Mouse (Mus musculus) liver, embryonic 11.5 days (tissue): Measurements from ENCODE around the gene Srgap1. TPM values are rescaled to one million over a fixed set of nuclear protein-coding genes. Genes with fewer than 3 reads are reported as not detected.

ENCODE experiments used
- ATAC-seq: fragments of 200-750 bp; cut with Nextera tagmentation; replicated peaks from 2 replicates; pipeline ENCODE4 v1.8.0; 2017; ENCODE audit warnings: moderate number of reproducible peaks, mild to moderate bottlenecking, moderate TSS enrichment, moderate library complexity; ENCODE audit not compliant: low FRiP score
- DNase-seq: peaks from one replicate; pipeline ENCODE4 v3.0.0-alpha.2; 2017; ENCODE audit warnings: low spot score
- H3K27ac ChIP-seq: fragments of 300-500 bp; sonication (generic); 2 replicates; pipeline ENCODE4 v1.5.1; 2014; ENCODE audit warnings: mild to moderate bottlenecking, low read depth, low read length, control low read depth
- H3K27me3 ChIP-seq: fragments of 300-500 bp; sonication (generic); replicated peaks from 2 replicates; pipeline ENCODE4 v1.6.1; 2014; ENCODE audit warnings: low read length, mixed read lengths; ENCODE audit not compliant: control insufficient read depth, insufficient read depth
- H3K36me3 ChIP-seq: fragments of 300-500 bp; sonication (generic); 2 replicates; pipeline ENCODE4 v1.6.1; 2014; ENCODE audit warnings: mild to moderate bottlenecking, low read length, moderate library complexity, mixed read lengths; ENCODE audit not compliant: control insufficient read depth, insufficient read depth
- H3K4me1 ChIP-seq: fragments of 300-500 bp; sonication (generic); replicated peaks from 2 replicates; pipeline ENCODE4 v1.6.1; 2014; ENCODE audit warnings: low read length, mixed read lengths; ENCODE audit not compliant: control insufficient read depth, insufficient read depth
- H3K4me2 ChIP-seq: fragments of 300-500 bp; sonication (generic); 2 replicates; pipeline ENCODE4 v1.6.1; 2014; ENCODE audit warnings: mild to moderate bottlenecking, control low read depth, moderate library complexity
- H3K4me3 ChIP-seq: fragments of 300-500 bp; sonication (generic); 2 replicates; pipeline ENCODE4 v1.5.1; 2014; ENCODE audit warnings: low read depth, low read length, control low read depth
- H3K9ac ChIP-seq: fragments of 300-500 bp; sonication (generic); 2 replicates; pipeline ENCODE4 v1.6.1; 2014; ENCODE audit warnings: low read depth, low read length, control low read depth
- H3K9me3 ChIP-seq: fragments of 300-500 bp; sonication (generic); 2 replicates; pipeline ENCODE4 v1.6.1; 2016; ENCODE audit warnings: low read length, inconsistent platforms, mixed read lengths; ENCODE audit not compliant: control insufficient read depth
- WGBS: fragments of 180-500 bp; shearing (Covaris S2); extraction: QIAGEN DNeasy Blood & Tissue Kit; methylation state at CpG from one replicate; pipeline ENCODE4 v1.1.7; 2014; 5-methylcytosine and 5-hydroxymethylcytosine counted together
- polyA plus RNA-seq: library from polyadenylated mRNA; unstranded; fragments of >200 nt; fragmentation: Nextera tagmentation; extraction: Ambion mirVana; gene quantifications from 2 replicates; pipeline ENCODE4 v1.2.1, GENCODE M21; 2014

Srgap1 gene
- polyA plus RNA-seq, 1 experiment from 2014 or later: 3.8 TPM

DNA sequence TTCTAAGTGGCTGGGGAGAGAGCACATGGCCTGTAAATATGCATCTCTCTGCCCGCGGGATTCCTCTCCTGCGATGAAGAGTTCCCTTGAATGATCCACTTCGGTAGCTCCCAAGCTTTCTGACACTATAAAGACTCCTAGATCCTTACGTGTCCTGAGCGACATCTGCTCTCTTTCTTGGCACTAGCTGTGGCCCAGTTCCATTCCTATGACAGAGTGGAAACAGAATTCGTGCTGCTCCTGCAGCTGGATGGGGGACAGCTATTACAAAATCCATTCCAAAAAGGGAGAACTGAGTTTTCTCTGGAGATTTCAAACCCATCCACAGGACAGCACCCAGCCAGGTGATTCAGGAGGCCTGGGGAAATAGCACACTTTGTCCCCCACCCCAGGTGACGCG lies 285.0 kb downstream of the Srgap1 start:
- 95% methylated on average over 9 of the region's 9 CpGs for whole genome bisulfite sequencing
- no peak for ATAC-seq

GRCm38 (mm10) chr10:121759095-121759494 lies 288.0 kb downstream of the Srgap1 start:
- Histone ChIP-seq H3K4me3 (no peak overlapping the region), H3K27me3 (no peaks in the 10 kb centered on the region), H3K4me2 (no peak overlapping the region), H3K27ac (no peak overlapping the region), H3K9ac (no peak overlapping the region), H3K9me3 (no peaks in the 10 kb centered on the region), H3K4me1 (no peaks in the 10 kb centered on the region), H3K36me3 (no peaks in the 10 kb centered on the region)
- 51% methylated on average over 8 of the region's 8 CpGs for whole genome bisulfite sequencing
- DNase-seq (no peak), ATAC-seq (no peak)

More for the DNA sequence above, 285.0 kb downstream of the Srgap1 start:
- Histone ChIP-seq H3K27ac (no peak overlapping the region), H3K9ac (no peak overlapping the region), H3K36me3 (no peaks in the 10 kb centered on the region), H3K27me3 (no peaks in the 10 kb centered on the region), H3K4me1 (no peaks in the 10 kb centered on the region), H3K4me3 (no peak overlapping the region), H3K9me3 (no peaks in the 10 kb centered on the region), H3K4me2 (no peak overlapping the region)
- DNase-seq: no peak

- Histone ChIP-seq H3K4me2 (no peak overlapping the region), H3K27ac (no peak overlapping the region), H3K9ac (no peak overlapping the region), H3K36me3 (0 out of 2 replicates have a peak, but pooled peaks cover 2% of the 10 kb centered on the region), H3K4me3 (no peak overlapping the region), H3K4me1 (no peaks in the 10 kb centered on the region), H3K9me3 (no peaks in the 10 kb centered on the region), H3K27me3 (no peaks in the 10 kb centered on the region)
- DNase-seq (no peak), ATAC-seq (no peak)
- 66% methylated on average over 4 of the region's 4 CpGs for WGBS
Observed at GRCm38 (mm10) chr10:121756677-121757076, 290.4 kb downstream of the Srgap1 start.

DNA sequence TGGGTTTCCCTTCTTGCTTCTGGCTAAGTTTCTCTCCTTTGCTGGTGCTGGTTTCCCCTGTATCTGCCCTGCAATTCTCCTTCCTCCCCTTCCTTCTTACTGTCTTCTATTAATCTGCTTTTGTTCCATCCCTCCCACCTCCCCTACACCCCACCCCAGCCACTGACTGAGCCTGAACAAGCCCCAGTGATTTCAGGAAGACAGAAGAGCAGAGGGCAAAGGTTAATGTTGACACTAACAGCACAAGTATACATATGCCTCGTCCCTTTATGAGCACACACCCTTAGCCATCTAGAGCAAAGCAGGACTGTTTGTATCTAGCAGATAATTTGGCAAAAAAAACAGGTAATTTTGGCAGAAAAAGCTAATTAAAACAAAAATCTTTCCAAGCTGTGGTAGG lies 291.3 kb downstream of the Srgap1 start:
- 42% methylated on average over 1 of the region's 1 CpGs for WGBS
- Histone ChIP-seq H3K4me3 (no peak overlapping the region), H3K27ac (no peak overlapping the region), H3K4me1 (no peaks in the 10 kb centered on the region), H3K9ac (no peak overlapping the region), H3K36me3 (0 out of 2 replicates have a peak, but pooled peaks cover 2% of the 10 kb centered on the region), H3K27me3 (no peaks in the 10 kb centered on the region), H3K9me3 (no peaks in the 10 kb centered on the region), H3K4me2 (no peak overlapping the region)
- no peak for DNase-seq
- no peak for ATAC-seq

DNA sequence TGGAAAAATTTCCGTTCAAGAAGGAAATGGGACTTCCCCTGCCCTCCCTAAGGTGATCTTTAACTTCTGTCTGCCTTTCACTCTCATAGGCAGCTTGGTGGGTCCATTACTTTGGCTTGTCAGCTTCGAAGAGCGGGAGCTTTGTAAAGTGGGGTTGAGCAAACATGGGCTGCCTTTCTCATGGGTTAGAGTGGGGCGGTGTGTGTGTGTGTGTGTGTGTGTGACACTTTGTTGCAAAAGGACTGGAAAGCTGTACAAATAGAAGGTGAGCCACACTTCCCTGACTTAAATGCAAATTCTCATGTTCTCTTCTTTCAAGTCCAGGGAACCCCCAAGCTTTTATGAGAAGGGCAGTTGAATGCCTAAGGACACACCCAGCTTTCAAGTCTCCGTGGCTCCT lies 292.9 kb downstream of the Srgap1 start:
- ATAC-seq: no peak
- H3K9me3 ChIP-seq: no peaks in the 10 kb centered on the region
- no peak overlapping the region for H3K27ac ChIP-seq
- no peak overlapping the region for H3K4me3 ChIP-seq
- no peak overlapping the region for H3K9ac ChIP-seq
- H3K4me1 ChIP-seq: no peaks in the 10 kb centered on the region
- H3K36me3 ChIP-seq: peaks cover 4% of the 10 kb centered on the region; the same call in 1 of the 2 replicates
- no peak for DNase-seq
- no peak overlapping the region for H3K4me2 ChIP-seq
- no peaks in the 10 kb centered on the region for H3K27me3 ChIP-seq
- WGBS: 64% methylated on average over 5 of the region's 5 CpGs

- Histone ChIP-seq H3K9ac (no peak overlapping the region), H3K36me3 (peaks cover 30% of the 10 kb centered on the region)
- ATAC-seq: no peak
Observed at GRCm38 (mm10) chr10:121750175-121750574, 296.9 kb downstream of the Srgap1 start.

GRCm38 (mm10) chr10:121742336-121742735 lies 304.8 kb downstream of the Srgap1 start:
- peaks cover 24% of the 10 kb centered on the region for H3K36me3 ChIP-seq
- 0 out of 2 replicates have a peak, but pooled peaks cover 9% of the 10 kb centered on the region for H3K4me1 ChIP-seq
- no peak overlapping the region for H3K27ac ChIP-seq
- H3K27me3 ChIP-seq: no peaks in the 10 kb centered on the region
- H3K9ac ChIP-seq: no peak overlapping the region
- no peak for ATAC-seq
- no peak for DNase-seq
- H3K4me2 ChIP-seq: no peak overlapping the region
- H3K4me3 ChIP-seq: no peak overlapping the region
- no peaks in the 10 kb centered on the region for H3K9me3 ChIP-seq
- 73% methylated on average over 4 of the region's 4 CpGs for WGBS

More at GRCm38 (mm10) chr10:121750175-121750574, 296.9 kb downstream of the Srgap1 start:
- DNase-seq: no peak
- H3K9me3 ChIP-seq: no peaks in the 10 kb centered on the region
- H3K4me3 ChIP-seq: no peak overlapping the region
- WGBS: 93% methylated on average over 12 of the region's 12 CpGs
- no peaks in the 10 kb centered on the region for H3K27me3 ChIP-seq
- H3K4me1 ChIP-seq: no peaks in the 10 kb centered on the region
- H3K27ac ChIP-seq: no peak overlapping the region
- no peak overlapping the region for H3K4me2 ChIP-seq

DNA sequence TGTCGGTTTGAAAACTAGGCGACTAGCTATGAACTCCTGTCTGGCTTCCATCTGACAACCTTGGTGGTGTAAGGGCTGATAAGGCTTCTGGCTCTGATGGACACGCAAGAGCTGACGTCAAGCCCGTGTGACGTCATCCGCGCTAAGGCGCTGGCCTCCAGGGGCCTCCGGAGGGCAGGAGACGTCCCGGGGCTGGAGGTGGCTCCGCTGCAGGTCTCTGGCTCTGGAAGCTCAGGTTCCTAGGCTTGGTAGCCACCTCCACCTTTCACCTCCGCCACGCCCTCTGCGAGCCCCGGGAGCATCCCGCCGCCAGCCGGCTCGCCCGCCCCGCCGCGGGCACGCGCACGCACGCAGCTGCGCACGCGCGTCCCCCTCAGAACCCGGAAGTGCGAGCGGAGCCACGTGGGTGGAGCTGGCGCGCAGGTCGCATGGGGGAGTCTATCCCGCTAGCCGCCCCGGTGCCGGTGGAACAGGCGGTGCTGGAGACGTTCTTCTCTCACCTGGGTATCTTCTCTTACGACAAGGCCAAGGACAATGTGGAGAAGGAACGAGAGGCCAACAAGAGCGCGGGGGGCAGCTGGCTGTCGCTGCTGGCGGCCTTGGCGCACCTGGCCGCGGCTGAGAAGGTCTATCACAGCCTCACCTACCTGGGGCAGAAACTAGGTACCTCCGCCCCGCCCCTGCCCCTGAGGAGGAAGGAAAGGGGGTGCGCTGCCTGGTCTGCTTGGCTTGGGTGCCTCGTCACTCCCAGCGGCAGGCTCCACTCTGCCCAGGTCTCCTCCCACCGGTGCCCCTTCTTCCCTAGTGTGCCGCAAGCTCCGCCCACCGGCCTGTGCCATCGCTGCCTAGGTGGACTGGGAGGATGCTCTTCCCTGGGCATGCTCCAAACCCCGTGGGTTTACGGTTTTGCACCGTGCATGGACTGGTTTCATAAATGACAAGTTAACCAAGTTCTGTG lies 307.3 kb downstream of the Srgap1 start, which contains the start of gene BC048403:
BC048403 (plus strand) TSS at position 390 of the 958 bp plus-strand sequence.
- peak within 1 kb of the TSS; percentile 80 for H3K4me3 ChIP-seq
- H3K4me2 ChIP-seq: peak within 1 kb of the TSS; percentile 83
- peaks cover 3% of the 10 kb centered on the region; the same call in 1 of the 2 replicates for H3K36me3 ChIP-seq
- no peaks in the 10 kb centered on the region for H3K27me3 ChIP-seq
- peak; percentile 94 for DNase-seq
- H3K9ac ChIP-seq: peak within 1 kb of the TSS; percentile 81
- H3K27ac ChIP-seq: peak within 1 kb of the TSS; percentile 11; the same call in 1 of the 2 replicates
- WGBS: under 1% methylated on average over 66 of the region's 68 CpGs
- H3K9me3 ChIP-seq: no peaks in the 10 kb centered on the region
- H3K4me1 ChIP-seq: 0 out of 2 replicates have a peak, but pooled peaks cover 9% of the 10 kb centered on the region
- ATAC-seq: peak; percentile 92
